Mouse (Mus musculus) megakaryocyte, embryonic 14.5 days (primary cell): ENCODE measurements around the gene Hoxd3. TPM values are rescaled to one million over a fixed set of nuclear protein-coding genes. Genes with fewer than 3 reads are reported as not detected.
A peak's percentile ranks its signal among the peaks of the same experiment; 100 is the strongest.

Experiments used
- H3K27me3 ChIP-seq: replicated peaks from 2 replicates; pipeline ENCODE3; 2012; ENCODE audit warnings: inconsistent platforms
- H3K36me3 ChIP-seq: replicated peaks from 2 replicates; pipeline ENCODE3; 2012; ENCODE audit warnings: low read length, inconsistent platforms, mixed read lengths
- H3K4me1 ChIP-seq: 2 replicates; pipeline ENCODE4 v1.6.1; 2012; ENCODE audit warnings: inconsistent platforms
- H3K4me3 ChIP-seq: replicated peaks from 2 replicates; pipeline ENCODE3; 2012; ENCODE audit warnings: moderate library complexity, mild to moderate bottlenecking, inconsistent platforms
- H3K9me3 ChIP-seq: 2 replicates; pipeline ENCODE4 v1.6.1; 2012; ENCODE audit warnings: inconsistent platforms
- FLI1 ChIP-seq: IDR thresholded peaks from 2 replicates; pipeline ENCODE4 v1.6.1; 2012; ENCODE audit warnings: low read length, inconsistent platforms, mixed read lengths
- GATA1 ChIP-seq: IDR thresholded peaks from 3 replicates; pipeline ENCODE4 v1.6.1; 2012; ENCODE audit warnings: mixed read lengths, low read length, inconsistent platforms, borderline replicate concordance
- polyA plus RNA-seq: library from polyadenylated mRNA; stranded (reverse); fragments of >175 nt; gene quantifications from 2 replicates; pipeline ENCODE4 v1.2.3, GENCODE M21; 2012; ENCODE audit warnings: low replicate concordance; ENCODE audit not compliant: insufficient read depth

The Hoxd3 gene
- polyA plus RNA-seq, 1 experiment = not detected

DNA sequence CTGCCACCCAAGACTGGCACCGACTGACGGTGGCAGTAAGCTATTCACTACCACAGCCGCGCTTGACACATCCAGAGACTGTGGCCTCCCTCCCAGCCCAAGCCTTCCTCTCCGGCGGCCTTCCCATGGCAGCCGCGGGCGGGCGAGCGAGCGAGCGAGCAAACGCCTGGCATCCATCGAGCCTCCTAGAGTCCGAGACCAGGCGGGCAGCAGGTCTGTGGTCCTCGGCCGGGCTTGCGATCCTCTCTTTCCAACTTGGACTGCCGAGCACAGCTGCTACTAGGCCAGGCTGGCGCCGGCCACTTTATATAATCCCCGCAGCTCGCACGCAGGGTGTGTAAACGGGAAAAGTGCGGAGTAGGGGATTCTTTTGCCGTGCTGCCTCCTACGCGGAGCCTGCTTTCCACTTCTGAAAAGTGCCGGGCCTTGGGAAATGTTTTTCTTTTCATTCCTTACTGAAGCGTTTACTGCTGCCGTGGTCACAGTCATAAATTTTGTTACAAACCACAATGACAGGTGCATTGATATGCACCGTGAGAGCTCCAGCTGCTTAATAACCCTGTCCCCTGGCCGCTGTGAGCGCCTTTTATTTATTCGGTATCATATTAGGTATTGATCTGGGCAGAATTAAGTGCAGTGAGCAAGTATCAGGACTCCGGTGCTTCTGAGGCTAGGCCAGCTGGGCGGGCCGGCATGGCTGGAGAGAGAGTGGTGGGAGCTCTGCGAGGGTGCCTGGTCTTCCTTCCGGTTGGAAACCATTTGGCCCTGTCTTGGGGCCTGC is 28.8 kb downstream of the Hoxd3 start:
- peak overlapping the region; percentile 14 for H3K4me3 ChIP-seq
- H3K4me1 ChIP-seq = peaks cover 17% of the 10 kb centered on the region
- H3K27me3 ChIP-seq = peaks cover 95% of the 10 kb centered on the region
- H3K36me3 ChIP-seq = no peaks in the 10 kb centered on the region
- H3K9me3 ChIP-seq = peaks cover 13% of the 10 kb centered on the region
- no peak for TF ChIP-seq FLI1
- no peak for TF ChIP-seq GATA1

DNA sequence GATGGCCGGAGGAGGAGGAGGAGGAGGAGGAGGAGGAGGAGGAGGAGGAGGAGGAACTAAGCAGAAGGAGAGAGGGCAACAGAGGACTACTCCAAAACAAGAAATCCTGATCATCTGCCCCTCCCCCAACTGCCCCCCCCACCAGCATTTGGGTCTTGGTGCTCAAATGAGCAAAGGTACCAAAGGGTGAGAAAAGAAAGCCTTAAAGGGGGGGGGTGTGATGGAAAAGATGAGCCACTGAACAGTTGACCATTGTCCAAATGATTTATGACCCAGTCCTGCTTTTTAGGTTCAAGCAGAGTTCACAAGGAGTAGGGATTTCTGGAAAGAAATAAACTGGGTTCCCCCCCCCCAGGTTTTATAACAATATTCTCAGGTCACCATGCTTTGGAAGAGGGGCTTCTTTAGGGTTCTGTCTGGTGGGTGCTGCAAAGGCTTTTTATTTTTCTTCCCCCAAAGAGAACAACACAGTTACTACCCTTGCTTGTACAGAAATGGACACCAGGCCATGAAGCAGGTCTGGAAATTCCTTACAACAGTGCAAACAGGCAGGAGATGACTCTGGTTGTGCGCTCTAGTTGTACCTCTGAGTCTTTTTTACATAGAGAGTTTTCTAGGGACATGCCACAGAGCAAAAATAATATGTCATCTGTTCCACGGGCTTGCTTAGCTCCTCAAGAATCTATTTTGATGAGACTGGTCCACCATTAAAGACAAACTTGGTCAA is 29.7 kb downstream of the Hoxd3 start:
- Histone ChIP-seq H3K9me3 (peaks cover 13% of the 10 kb centered on the region), H3K27me3 (peaks cover 95% of the 10 kb centered on the region), H3K36me3 (no peaks in the 10 kb centered on the region), H3K4me3 (no peak overlapping the region), H3K4me1 (peaks cover 11% of the 10 kb centered on the region)
- TF ChIP-seq FLI1 (no peak), GATA1 (no peak)

- Histone ChIP-seq H3K36me3 (no peaks in the 10 kb centered on the region), H3K4me3 (no peak overlapping the region), H3K27me3 (peaks cover 95% of the 10 kb centered on the region), H3K4me1 (peaks cover 15% of the 10 kb centered on the region), H3K9me3 (peaks cover 13% of the 10 kb centered on the region; the same call in 1 of the 2 replicates)
- TF ChIP-seq FLI1 = no peak
- no peak for TF ChIP-seq GATA1
Measured at GRCm38 (mm10) chr2:74741979-74742277, 30.2 kb downstream of the Hoxd3 start.

- H3K27me3 ChIP-seq = peaks cover 95% of the 10 kb centered on the region
- peaks cover 16% of the 10 kb centered on the region for H3K9me3 ChIP-seq
- no peak for TF ChIP-seq GATA1
- TF ChIP-seq FLI1 = no peak
- H3K4me1 ChIP-seq = peaks cover 20% of the 10 kb centered on the region
- no peaks in the 10 kb centered on the region for H3K36me3 ChIP-seq
- H3K4me3 ChIP-seq = no peak overlapping the region
Measured at GRCm38 (mm10) chr2:74745540-74746297, 34.0 kb downstream of the Hoxd3 start.

DNA sequence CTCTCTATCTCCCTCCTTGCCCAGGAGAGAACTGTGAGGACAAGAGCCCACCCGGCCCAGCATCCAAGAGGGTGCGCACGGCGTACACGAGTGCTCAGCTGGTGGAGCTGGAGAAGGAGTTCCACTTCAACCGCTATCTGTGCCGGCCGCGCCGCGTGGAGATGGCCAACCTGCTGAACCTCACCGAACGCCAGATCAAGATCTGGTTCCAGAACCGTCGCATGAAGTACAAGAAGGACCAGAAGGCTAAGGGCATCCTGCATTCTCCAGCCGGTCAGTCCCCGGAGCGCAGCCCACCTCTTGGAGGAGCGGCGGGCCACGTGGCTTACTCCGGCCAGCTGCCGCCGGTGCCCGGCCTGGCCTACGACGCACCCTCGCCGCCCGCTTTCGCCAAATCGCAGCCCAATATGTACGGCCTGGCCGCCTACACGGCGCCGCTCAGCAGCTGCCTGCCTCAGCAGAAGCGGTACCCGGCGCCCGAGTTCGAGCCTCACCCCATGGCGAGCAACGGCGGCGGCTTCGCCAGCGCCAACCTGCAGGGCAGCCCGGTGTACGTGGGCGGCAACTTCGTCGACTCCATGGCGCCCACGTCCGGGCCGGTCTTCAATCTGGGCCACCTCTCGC is 34.7 kb downstream of the Hoxd3 start:
- H3K4me3 ChIP-seq = no peak overlapping the region
- peaks cover 16% of the 10 kb centered on the region for H3K9me3 ChIP-seq
- no peak for TF ChIP-seq GATA1
- no peak for TF ChIP-seq FLI1
- no peaks in the 10 kb centered on the region for H3K36me3 ChIP-seq
- H3K4me1 ChIP-seq = peaks cover 19% of the 10 kb centered on the region
- peaks cover 96% of the 10 kb centered on the region for H3K27me3 ChIP-seq

DNA sequence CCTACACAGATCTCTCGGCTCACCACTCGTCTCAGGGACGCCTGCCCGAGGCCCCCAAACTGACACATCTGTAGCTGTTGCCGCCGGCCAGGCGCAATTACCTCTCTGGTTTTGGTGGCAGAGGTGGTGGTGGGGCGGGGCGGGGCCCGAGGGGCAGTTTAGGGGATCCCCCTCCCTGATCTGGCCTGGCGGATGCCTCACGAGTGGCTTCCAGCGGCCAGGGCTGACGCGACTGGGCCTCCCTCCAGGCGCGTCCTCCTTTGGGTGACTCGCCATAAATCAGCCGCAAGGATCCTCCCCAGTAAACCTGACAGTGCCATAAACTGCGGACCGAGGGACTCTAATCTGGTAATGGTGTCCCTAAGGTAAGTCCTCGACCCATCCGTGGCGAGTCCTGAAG is 35.3 kb downstream of the Hoxd3 start:
- no peaks in the 10 kb centered on the region for H3K36me3 ChIP-seq
- peaks cover 19% of the 10 kb centered on the region for H3K4me1 ChIP-seq
- peaks cover 96% of the 10 kb centered on the region for H3K27me3 ChIP-seq
- H3K9me3 ChIP-seq = peaks cover 22% of the 10 kb centered on the region
- H3K4me3 ChIP-seq = no peak overlapping the region
- TF ChIP-seq FLI1 = no peak
- TF ChIP-seq GATA1 = no peak

- H3K27me3 ChIP-seq = peaks cover 97% of the 10 kb centered on the region
- peaks cover 22% of the 10 kb centered on the region for H3K4me1 ChIP-seq
- TF ChIP-seq GATA1 (no peak), FLI1 (no peak)
Measured at GRCm38 (mm10) chr2:74747661-74748141, 36.0 kb downstream of the Hoxd3 start.

GRCm38 (mm10) chr2:74748436-74748995 is 36.8 kb downstream of the Hoxd3 start:
- H3K36me3 ChIP-seq = no peaks in the 10 kb centered on the region
- TF ChIP-seq FLI1 = no peak
- no peak for TF ChIP-seq GATA1
- peaks cover 99% of the 10 kb centered on the region for H3K27me3 ChIP-seq
- H3K4me1 ChIP-seq = peaks cover 29% of the 10 kb centered on the region
- H3K4me3 ChIP-seq = no peak overlapping the region
- peaks cover 23% of the 10 kb centered on the region for H3K9me3 ChIP-seq

More at GRCm38 (mm10) chr2:74747661-74748141, 36.0 kb downstream of the Hoxd3 start:
- peaks cover 23% of the 10 kb centered on the region for H3K9me3 ChIP-seq
- no peak overlapping the region for H3K4me3 ChIP-seq
- no peaks in the 10 kb centered on the region for H3K36me3 ChIP-seq
